12 mouse cellular contexts compared by ENCODE assay signal in the genomic region with DNA sequence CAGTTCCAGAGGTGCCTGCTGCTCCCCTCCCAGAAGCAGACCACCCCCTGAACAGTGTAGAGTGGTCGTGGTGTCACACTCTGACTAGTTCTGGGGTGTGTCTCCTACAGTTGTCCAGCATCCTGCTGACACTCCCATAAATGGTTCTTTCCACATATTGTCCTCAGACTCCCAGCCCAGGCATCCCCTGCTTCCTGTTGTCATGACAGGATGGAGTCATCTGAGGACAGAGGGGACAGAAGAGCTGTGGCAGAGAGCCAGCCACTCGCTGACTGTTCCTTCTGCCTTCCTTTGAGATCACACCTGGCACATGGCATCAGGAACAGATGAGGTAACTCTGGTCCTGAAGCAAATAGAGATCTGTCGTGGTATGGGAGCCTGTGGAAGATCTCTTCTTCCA. TPM values are rescaled to one million over a fixed set of nuclear protein-coding genes. Genes with fewer than 3 reads are reported as not detected.
DNase-seq lines count a peak whose midpoint lies in the region; ATAC-seq and TF ChIP-seq lines count a peak whose summit lies in the region.
"Had no signal": no experiment of that assay in that cellular context is flagged by ENCODE, and none has a peak within 500 bp of the region (broad histone marks: within the 10 kb centered on the region; RNA-seq: fewer than 3 reads in every experiment).

No protein-coding gene starts in this region.

- ATAC-seq in kidney, embryonic 14.5 days (ENCODE audit: low FRiP score, low TSS enrichment) = no peak
- ATAC-seq in kidney, postnatal 0 days (replicated peaks; ENCODE audit: low FRiP score, low read depth) = no peak
- ATAC-seq in monocyte, adult 5-6 weeks (replicated peaks; ENCODE audit: insufficient number of reproducible peaks, low FRiP score, low TSS enrichment, poor library complexity, severe bottlenecking) = no peak
- ATAC-seq: forebrain, postnatal 0 days had no signal

- H3K27ac ChIP-seq in kidney, embryonic 14.5 days (ENCODE audit: low read depth, low read length) = no peak overlapping the region
- no peak overlapping the region for H3K27ac ChIP-seq in kidney, postnatal 0 days
- H3K27ac ChIP-seq: limb, embryonic 10.5 days; liver, embryonic 15.5 days; stomach, postnatal 0 days had no signal

- intact Hi-C loops in left cerebral cortex, postnatal 36 days (cut with DNase I) = loop anchor here (10.0 kb wide), 1 partner anchor 934 kb away; no protein-coding TSS in a partner anchor

- H3K4me2 ChIP-seq in kidney, embryonic 14.5 days (replicated peaks; ENCODE audit: low read depth, low read length) = no peak overlapping the region
- H3K4me2 ChIP-seq in kidney, postnatal 0 days (ENCODE audit: low read length) = no peak overlapping the region
- H3K4me2 ChIP-seq: liver, embryonic 15.5 days had no signal

- H3K36me3 ChIP-seq in kidney, embryonic 14.5 days (ENCODE audit: control insufficient read depth, insufficient read depth, low read length) = no peaks in the 10 kb centered on the region
- H3K36me3 ChIP-seq in kidney, postnatal 0 days (ENCODE audit: insufficient read depth, low read length) = no peaks in the 10 kb centered on the region
- H3K36me3 ChIP-seq: limb, embryonic 10.5 days; liver, embryonic 15.5 days had no signal

- H3K4me1 ChIP-seq in kidney, embryonic 14.5 days (ENCODE audit: control insufficient read depth, insufficient read depth, low read length) = peaks cover 6% of the 10 kb centered on the region; the same call in 1 of the 2 replicates
- H3K4me1 ChIP-seq in kidney, postnatal 0 days (replicated peaks; ENCODE audit: insufficient read depth, low read length) = 0 out of 2 replicates have a peak, but pooled peaks cover 4% of the 10 kb centered on the region

- H3K4me3 ChIP-seq in kidney, embryonic 14.5 days (ENCODE audit: low read length) = no peak overlapping the region
- H3K4me3 ChIP-seq in kidney, postnatal 0 days (replicated peaks; ENCODE audit: low read depth, low read length) = no peak overlapping the region
- H3K4me3 ChIP-seq: limb, embryonic 10.5 days; liver, embryonic 15.5 days had no signal

- DNase-seq in kidney, adult 18-20 months = peak; percentile 40
- peak; percentile 66 to 80 for DNase-seq in heart, adult 9 months (ENCODE audit: low spot score in 2 of 2)
- peak; percentile 40 for DNase-seq in kidney, postnatal 0 days (ENCODE audit: low spot score)
- peak; percentile 87 for DNase-seq in lung, postnatal 25 days (ENCODE audit: low spot score)
- DNase-seq in testis, postnatal 14 days (ENCODE audit: low spot score) = no peak
- DNase-seq in left cerebral cortex, postnatal 36 days (ENCODE audit: low spot score in 2 of 2) = no peak
- DNase-seq: forebrain, postnatal 0 days had no signal

- no peaks in the 10 kb centered on the region for H3K27me3 ChIP-seq in kidney, embryonic 14.5 days (ENCODE audit: control insufficient read depth, insufficient read depth, low read length)
- 0 out of 2 replicates have a peak, but pooled peaks cover 3% of the 10 kb centered on the region for H3K27me3 ChIP-seq in kidney, postnatal 0 days (ENCODE audit: insufficient read depth, low read length)

- no peaks in the 10 kb centered on the region for H3K9me3 ChIP-seq in kidney, embryonic 14.5 days (ENCODE audit: control insufficient read depth, low read length)
- no peaks in the 10 kb centered on the region for H3K9me3 ChIP-seq in kidney, postnatal 0 days (replicated peaks; ENCODE audit: low read length)
- H3K9me3 ChIP-seq: limb, embryonic 10.5 days; liver, embryonic 15.5 days had no signal

- 57% methylated on average over 3 of the region's 3 CpGs for WGBS in kidney, embryonic 14.5 days
- 46% methylated on average over 3 of the region's 3 CpGs for WGBS in kidney, postnatal 0 days

- no peak overlapping the region for H3K9ac ChIP-seq in kidney, embryonic 14.5 days (ENCODE audit: low read depth, low read length)
- no peak overlapping the region for H3K9ac ChIP-seq in kidney, postnatal 0 days (ENCODE audit: low read depth, low read length)
- H3K9ac ChIP-seq: forebrain, postnatal 0 days; liver, embryonic 15.5 days had no signal

- TF ChIP-seq CTCF in kidney, postnatal 0 days (IDR thresholded peaks at IDR 0.05; ENCODE audit: low read depth) = no peak

RNA-seq across cellular contexts. Expression of a gene that starts 3.6 kb away (rescaled TPM):
- 146 and 159 TPM in 2 replicates for polyA plus RNA-seq in kidney, embryonic 14.5 days (2014; fragmentation: Nextera tagmentation; extraction: Ambion mirVana)
- polyA plus RNA-seq in kidney, postnatal 0 days (2015; fragmentation: Nextera tagmentation; extraction: Ambion mirVana) = 105 and 114 TPM in 2 replicates
- total RNA-seq in monocyte, adult 5-6 weeks (2017) = 85.2 to 93.0 TPM (median 87.2 TPM) in 3 replicates
- total RNA-seq in left cerebral cortex, postnatal 36 days (2021) = 100 to 1,000 TPM; 112 to 126 TPM

Comparison
In these comparisons a context has a peak if more than half of its experiments do, and no peak if none do; other contexts are left out.
1. DNase-seq: peak in kidney, adult 18-20 months (single experiment), heart, adult 9 months (2 of 2), kidney, postnatal 0 days (single experiment) and lung, postnatal 25 days (single experiment); none in testis, postnatal 14 days (single experiment) and left cerebral cortex, postnatal 36 days (0 of 2).